Mouse (Mus musculus) brain, embryonic 14.5 days (tissue): ENCODE measurements around the gene Cgref1.

Experiments used
- CTCF ChIP-seq: fragments of 200-500 bp; IDR thresholded peaks from 2 replicates; pipeline ENCODE4 v1.5.1; 2012; ENCODE audit warnings: inconsistent platforms, mild to moderate bottlenecking, moderate library complexity, borderline replicate concordance; ENCODE audit not compliant: insufficient read depth, insufficient read length; ENCODE audit errors: extremely low read depth
- POLR2A ChIP-seq: fragments of 200-500 bp; IDR thresholded peaks from 2 replicates; pipeline ENCODE4 v1.6.1; 2012; ENCODE audit warnings: mild to moderate bottlenecking, inconsistent platforms, borderline replicate concordance; ENCODE audit not compliant: poor library complexity, insufficient read depth, insufficient read length, severe bottlenecking; ENCODE audit errors: extremely low read depth

- no peak for TF ChIP-seq CTCF
- TF ChIP-seq POLR2A, result no peak
Observed at GRCm38 (mm10) chr5:30954065-30954464, 8.7 kb upstream of the Cgref1 start.
